Mouse (Mus musculus) lung, embryonic 14.5 days (tissue): Measurements from ENCODE around the gene Dnmbp. TPM values are rescaled to one million over a fixed set of nuclear protein-coding genes. Genes with fewer than 3 reads are reported as not detected.

Source experiments
- ATAC-seq: fragments of 200-750 bp; cut with Nextera tagmentation; 2 replicates; pipeline ENCODE4 v1.8.0; 2017; ENCODE audit warnings: mild to moderate bottlenecking, moderate TSS enrichment, moderate library complexity; ENCODE audit not compliant: insufficient read depth
- DNase-seq: peaks from one replicate; pipeline ENCODE4 v3.0.0-alpha.2; 2015
- H3K27ac ChIP-seq: fragments of 300-500 bp; sonication (generic); 2 replicates; pipeline ENCODE4 v1.5.1; 2014; ENCODE audit warnings: low read depth, mild to moderate bottlenecking, moderate library complexity
- H3K27me3 ChIP-seq: fragments of 300-500 bp; sonication (generic); 2 replicates; pipeline ENCODE4 v1.6.1; 2014; ENCODE audit warnings: low read length, control low read depth; ENCODE audit not compliant: insufficient read depth
- H3K36me3 ChIP-seq: fragments of 300-500 bp; sonication (generic); 2 replicates; pipeline ENCODE4 v1.6.1; 2014; ENCODE audit warnings: control low read depth; ENCODE audit not compliant: insufficient read depth
- H3K4me1 ChIP-seq: fragments of 300-500 bp; sonication (generic); 2 replicates; pipeline ENCODE4 v1.6.1; 2014; ENCODE audit warnings: antibody characterized with exemption, control low read depth; ENCODE audit not compliant: insufficient read depth
- H3K4me2 ChIP-seq: fragments of 300-500 bp; sonication (generic); 2 replicates; pipeline ENCODE4 v1.6.1; 2014; ENCODE audit warnings: mild to moderate bottlenecking
- H3K4me3 ChIP-seq: fragments of 300-500 bp; sonication (generic); 2 replicates; pipeline ENCODE4 v1.5.1; 2014; ENCODE audit warnings: low read depth, low read length
- H3K9ac ChIP-seq: fragments of 300-500 bp; sonication (generic); 2 replicates; pipeline ENCODE4 v1.6.1; 2014
- H3K9me3 ChIP-seq: fragments of 300-500 bp; sonication (generic); 2 replicates; pipeline ENCODE4 v1.6.1; 2016; ENCODE audit warnings: low read depth, low read length, control low read depth
- CTCF ChIP-seq: IDR thresholded peaks from 2 replicates; pipeline ENCODE4 v1.5.1; 2016; ENCODE audit warnings: antibody characterized with exemption, low read depth
- WGBS: fragments of 180-500 bp; shearing (Covaris S2); extraction: QIAGEN DNeasy Blood & Tissue Kit; methylation state at CpG from one replicate; pipeline ENCODE4 v1.1.7; 2014; 5-methylcytosine and 5-hydroxymethylcytosine counted together
- polyA plus RNA-seq: library from polyadenylated mRNA; unstranded; fragments of >200 nt; fragmentation: Nextera tagmentation; extraction: Ambion mirVana; gene quantifications from 2 replicates; pipeline ENCODE4 v1.2.1, GENCODE M21; 2014

Dnmbp gene
- polyA plus RNA-seq, 1 experiment from 2014 or later, result 24.2 TPM

DNA sequence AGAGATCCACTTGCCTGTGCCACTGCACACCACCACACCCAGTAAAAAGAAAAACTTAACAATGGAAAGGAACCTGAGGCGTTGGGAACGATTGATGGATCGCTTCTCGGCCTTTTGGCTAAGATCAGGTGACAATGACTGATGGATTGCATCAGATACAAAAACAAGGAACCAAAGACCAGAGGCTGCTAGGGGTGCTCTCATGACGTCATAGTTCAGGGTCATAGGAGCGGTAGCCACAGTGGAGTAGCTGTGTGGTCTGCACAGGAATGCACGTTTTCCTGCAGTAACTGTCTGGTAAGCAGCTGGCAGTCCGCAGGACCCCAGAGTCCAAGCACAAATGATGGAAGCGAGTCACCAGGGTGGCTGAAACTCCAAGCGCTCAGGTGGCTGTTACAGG is 41.4 kb downstream of the Dnmbp start:
- WGBS, result 33% methylated on average over 10 of the region's 10 CpGs

GRCm38 (mm10) chr19:43896441-43896840 is 43.5 kb downstream of the Dnmbp start:
- Histone ChIP-seq H3K9me3 (no peaks in the 10 kb centered on the region), H3K27ac (no peak overlapping the region), H3K9ac (no peak overlapping the region), H3K27me3 (no peaks in the 10 kb centered on the region), H3K4me3 (no peak overlapping the region), H3K4me1 (no peaks in the 10 kb centered on the region), H3K4me2 (no peak overlapping the region), H3K36me3 (peaks cover 21% of the 10 kb centered on the region; the same call in 1 of the 2 replicates)
- WGBS, result 76% methylated on average over 14 of the region's 14 CpGs
- DNase-seq, result no peak
- TF ChIP-seq CTCF, result no peak
- ATAC-seq, result no peak

More for the DNA sequence above, 41.4 kb downstream of the Dnmbp start:
- Histone ChIP-seq H3K27ac (no peak overlapping the region), H3K4me3 (no peak overlapping the region), H3K4me2 (no peak overlapping the region), H3K9ac (no peak overlapping the region), H3K4me1 (no peaks in the 10 kb centered on the region), H3K27me3 (no peaks in the 10 kb centered on the region), H3K36me3 (peaks cover 31% of the 10 kb centered on the region; the same call in 1 of the 2 replicates), H3K9me3 (no peaks in the 10 kb centered on the region)
- DNase-seq, result no peak
- no peak for ATAC-seq
- TF ChIP-seq CTCF, result no peak

DNA sequence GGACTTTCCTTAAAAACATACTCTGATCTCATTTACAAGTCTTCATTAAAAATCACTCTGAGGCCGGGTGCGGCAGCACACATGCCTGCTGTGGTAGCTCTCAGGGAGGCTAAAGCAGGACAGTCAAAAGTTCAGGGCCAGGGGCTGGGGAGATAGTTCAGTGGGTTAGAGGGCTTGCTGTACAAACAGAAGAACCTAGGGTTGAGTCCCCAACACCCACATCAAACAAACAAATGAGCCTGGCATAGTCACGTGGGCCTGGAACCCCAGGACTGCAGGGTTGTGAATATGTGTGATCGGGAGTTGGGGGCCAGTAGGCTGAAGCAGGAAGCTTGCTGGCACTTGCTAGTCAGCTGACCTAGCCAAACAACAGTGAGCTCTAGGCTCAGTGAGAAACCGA is 44.0 kb downstream of the Dnmbp start:
- 87% methylated on average over 5 of the region's 5 CpGs for WGBS
- no peak for DNase-seq

DNA sequence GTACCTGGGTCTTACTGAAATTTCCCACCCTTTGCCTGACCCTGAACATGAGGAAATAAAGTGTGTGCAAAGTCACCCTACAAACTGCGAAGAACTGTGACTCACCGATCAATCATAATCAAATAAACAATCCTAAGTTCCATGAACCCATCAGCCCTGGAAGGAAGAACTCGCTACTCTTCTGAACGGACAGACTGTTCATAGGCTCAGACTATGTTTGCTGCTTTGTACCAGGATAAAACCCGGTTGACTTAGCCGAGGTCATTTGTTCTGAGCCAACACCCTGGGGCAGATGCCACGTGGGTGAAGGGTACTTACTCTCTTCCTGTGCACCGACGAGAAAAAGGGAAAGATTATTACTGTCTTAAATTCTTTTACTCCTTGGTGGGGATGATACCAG is 45.2 kb downstream of the Dnmbp start:
- no peaks in the 10 kb centered on the region for H3K9me3 ChIP-seq
- TF ChIP-seq CTCF, result no peak
- no peak overlapping the region; the same call in 1 of the 2 replicates for H3K4me2 ChIP-seq
- no peak overlapping the region for H3K9ac ChIP-seq
- no peak for DNase-seq
- H3K27ac ChIP-seq, result no peak overlapping the region
- H3K36me3 ChIP-seq, result peaks cover 9% of the 10 kb centered on the region; the same call in 1 of the 2 replicates
- H3K4me3 ChIP-seq, result no peak overlapping the region
- 30% methylated on average over 9 of the region's 9 CpGs for WGBS
- ATAC-seq, result no peak
- H3K4me1 ChIP-seq, result no peaks in the 10 kb centered on the region
- no peaks in the 10 kb centered on the region for H3K27me3 ChIP-seq

More for the DNA sequence above, 44.0 kb downstream of the Dnmbp start:
- no peak overlapping the region for H3K9ac ChIP-seq
- no peaks in the 10 kb centered on the region for H3K4me1 ChIP-seq
- H3K27me3 ChIP-seq, result no peaks in the 10 kb centered on the region
- no peak overlapping the region for H3K4me2 ChIP-seq
- no peaks in the 10 kb centered on the region for H3K9me3 ChIP-seq
- ATAC-seq, result no peak
- TF ChIP-seq CTCF, result no peak
- no peak overlapping the region for H3K4me3 ChIP-seq
- H3K27ac ChIP-seq, result no peak overlapping the region
- peaks cover 17% of the 10 kb centered on the region; the same call in 1 of the 2 replicates for H3K36me3 ChIP-seq

- peak overlapping the region; percentile 26; the same call in 1 of the 2 replicates for H3K4me2 ChIP-seq
- no peak overlapping the region for H3K4me3 ChIP-seq
- 0 out of 2 replicates have a peak, but pooled peaks cover 5% of the 10 kb centered on the region for H3K36me3 ChIP-seq
- H3K27ac ChIP-seq, result no peak overlapping the region
- ATAC-seq (peak; percentile 45; the same call in 1 of the 2 replicates), DNase-seq (no peak)
- no peak overlapping the region for H3K9ac ChIP-seq
- WGBS, result 13% methylated on average over 7 of the region's 7 CpGs
- TF ChIP-seq CTCF, result no peak
- H3K4me1 ChIP-seq, result no peaks in the 10 kb centered on the region
- H3K9me3 ChIP-seq, result no peaks in the 10 kb centered on the region
- H3K27me3 ChIP-seq, result no peaks in the 10 kb centered on the region
Measured at GRCm38 (mm10) chr19:43894070-43894469, 45.9 kb downstream of the Dnmbp start.

GRCm38 (mm10) chr19:43890487-43890886 is 49.5 kb downstream of the Dnmbp start:
- Histone ChIP-seq H3K27me3 (no peaks in the 10 kb centered on the region), H3K27ac (peak overlapping the region; percentile 84), H3K4me2 (peak overlapping the region; percentile 39), H3K36me3 (no peaks in the 10 kb centered on the region), H3K4me3 (peak overlapping the region; percentile 21), H3K9ac (no peak overlapping the region), H3K4me1 (no peaks in the 10 kb centered on the region), H3K9me3 (no peaks in the 10 kb centered on the region)
- ATAC-seq (peak; percentile 78), DNase-seq (peak; percentile 65)
- TF ChIP-seq CTCF, result no peak
- WGBS, result 44% methylated on average over 5 of the region's 5 CpGs

GRCm38 (mm10) chr19:43887725-43888124 is 52.3 kb downstream of the Dnmbp start:
- WGBS, result 70% methylated on average over 2 of the region's 2 CpGs
- no peaks in the 10 kb centered on the region for H3K9me3 ChIP-seq
- no peaks in the 10 kb centered on the region for H3K27me3 ChIP-seq
- peak overlapping the region; percentile 39 for H3K4me2 ChIP-seq
- H3K27ac ChIP-seq, result no peak overlapping the region
- ATAC-seq (no peak), DNase-seq (no peak)
- peaks cover 13% of the 10 kb centered on the region; the same call in 1 of the 2 replicates for H3K4me1 ChIP-seq
- H3K36me3 ChIP-seq, result no peaks in the 10 kb centered on the region
- H3K9ac ChIP-seq, result no peak overlapping the region
- no peak for TF ChIP-seq CTCF
- H3K4me3 ChIP-seq, result 0 out of 2 replicates have a peak overlapping the region, but pooled peaks have one; percentile 1
